Mouse (Mus musculus) 3134 (cell line): ENCODE measurements at regions not wholly inside any gene's neighbourhood (a gene's known extent, or its start where the extent isn't known, plus 50 kb on each side); places are given as distances from the start of the nearest gene placed in this dataset.

Experiments used
- DNase-seq: peaks from one replicate; pipeline ENCODE4 v3.0.0-alpha.2; 2011; ENCODE audit warnings: low spot score; ENCODE audit not compliant: insufficient read length; ENCODE audit errors: extremely low read depth

DNA sequence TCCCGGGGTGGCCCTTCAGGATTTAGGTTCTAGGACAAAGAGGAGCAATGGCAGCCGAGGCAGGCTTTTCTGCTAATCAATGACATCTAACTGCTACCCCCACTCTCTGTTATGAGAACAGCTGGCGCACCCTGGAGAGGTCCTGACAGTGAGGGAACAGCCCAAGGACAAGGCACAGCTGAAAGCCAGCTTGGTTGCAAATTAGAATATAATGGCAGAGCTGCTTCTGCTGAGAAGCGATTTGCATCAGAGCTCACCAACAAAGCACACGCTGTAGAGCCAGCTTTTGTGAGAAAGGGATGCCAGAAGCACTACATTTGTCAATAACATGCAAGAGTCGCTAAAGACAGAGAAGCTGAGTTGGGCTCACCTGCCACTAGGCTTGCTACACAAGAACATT lies 159.5 kb upstream of the Rgmb start:
- DNase-seq: no peak

DNA sequence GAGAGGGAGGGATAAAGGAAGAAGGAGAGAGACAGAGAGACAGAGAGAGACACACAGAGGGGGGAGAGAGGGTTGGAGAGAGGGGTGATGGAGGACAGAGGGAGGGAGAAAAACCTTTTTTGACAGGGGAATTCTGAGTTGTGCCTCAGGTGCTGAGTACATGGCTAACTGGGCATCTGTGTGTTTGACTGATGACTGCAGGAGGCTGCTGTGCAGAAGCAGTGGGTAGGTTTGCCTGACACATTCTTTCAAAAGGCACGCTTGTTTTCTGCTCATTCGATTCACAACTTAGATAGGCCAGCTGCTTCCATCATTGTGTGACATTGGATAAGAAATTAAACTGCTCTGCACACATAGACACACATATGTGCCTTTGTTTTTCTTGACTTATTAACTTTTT lies 150.7 kb upstream of the Rgmb start:
- DNase-seq: no peak

DNA sequence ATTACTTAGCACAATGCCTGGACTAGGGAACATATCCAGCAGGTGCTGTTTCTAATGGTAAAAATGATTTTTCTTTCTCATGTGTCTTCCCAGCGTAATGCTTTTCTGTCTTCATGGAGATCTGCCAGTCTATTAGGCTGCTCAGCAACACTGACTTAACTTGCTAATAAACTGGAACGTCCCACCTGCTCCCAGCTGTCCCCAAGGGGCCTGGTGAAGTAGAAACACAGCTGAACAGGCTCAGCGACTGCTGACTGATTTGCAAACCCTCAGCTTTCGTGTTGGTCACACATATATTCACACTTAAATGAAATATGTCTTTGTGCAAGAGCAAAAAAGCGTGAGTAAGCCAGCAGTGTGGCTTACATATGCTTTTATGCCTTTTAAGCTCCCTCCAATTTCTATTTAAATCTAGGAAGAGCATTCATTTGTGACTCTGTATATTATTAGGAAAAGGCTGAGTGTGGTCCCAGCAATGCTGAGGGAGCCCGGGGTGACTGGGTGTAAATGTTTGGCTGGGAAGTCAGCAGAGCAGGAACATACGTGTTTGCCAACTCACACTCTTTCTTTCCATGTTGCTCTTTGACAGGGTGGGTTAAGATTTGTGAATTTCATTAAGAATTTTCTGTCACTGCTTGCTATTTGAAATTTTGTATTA lies 146.7 kb upstream of the Rgmb start:
- no peak for DNase-seq

DNA sequence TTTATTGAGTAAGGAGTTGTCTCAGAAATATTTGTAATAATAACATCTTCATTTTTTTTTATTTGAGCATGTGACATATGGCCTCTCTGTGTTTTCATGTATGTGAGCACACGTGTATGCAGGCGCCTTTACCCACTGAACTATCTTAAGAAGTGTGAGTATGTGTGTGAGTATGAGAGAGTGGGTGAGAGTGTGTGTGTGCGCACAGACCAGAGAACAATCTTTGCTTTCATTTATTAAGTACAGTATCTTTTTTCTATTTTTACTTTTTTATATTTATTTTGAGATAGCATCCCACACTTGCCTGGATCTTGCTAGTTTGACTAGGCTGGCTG lies 140.5 kb upstream of the Rgmb start:
- DNase-seq: no peak

DNA sequence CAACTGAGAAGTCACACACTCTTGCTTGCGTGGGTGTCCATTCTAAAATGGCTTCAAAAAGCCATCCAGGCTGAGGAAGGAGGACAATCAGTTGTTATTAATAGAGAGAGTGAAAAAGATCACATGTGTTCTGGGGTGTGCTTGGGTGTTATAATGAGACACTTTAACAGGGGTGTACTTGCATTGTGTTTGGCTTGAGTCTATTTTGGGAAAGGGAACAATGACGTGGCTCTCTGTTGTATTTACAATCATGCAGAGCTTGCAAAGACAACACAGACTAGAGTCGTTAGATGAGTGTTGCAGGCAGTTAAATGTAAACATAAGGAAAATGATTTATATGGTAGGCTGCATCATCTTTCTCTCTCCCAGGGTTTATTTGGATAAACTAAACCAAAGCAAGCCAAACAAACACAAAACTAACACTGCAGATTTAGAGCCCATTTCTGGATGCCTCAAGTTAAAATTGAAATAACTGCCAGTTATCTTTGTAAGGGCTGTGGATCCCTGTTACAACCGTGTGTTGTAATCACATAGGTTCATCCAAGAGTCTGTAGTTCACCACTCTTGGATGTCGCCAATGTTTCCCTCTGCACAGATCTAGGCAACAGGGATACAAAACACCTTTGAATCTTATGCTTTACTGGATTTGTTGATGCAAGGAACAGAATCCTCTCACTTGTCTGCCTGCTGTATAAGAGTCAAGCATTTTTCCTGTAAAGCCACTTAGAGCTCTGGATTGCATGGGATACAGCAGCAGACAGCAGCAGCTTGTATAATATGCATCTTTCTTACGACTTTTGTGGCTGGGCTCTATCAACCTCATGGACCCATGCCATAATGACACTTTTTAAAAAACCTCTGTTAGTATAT lies 139.9 kb upstream of the Rgmb start:
- DNase-seq: no peak

DNA sequence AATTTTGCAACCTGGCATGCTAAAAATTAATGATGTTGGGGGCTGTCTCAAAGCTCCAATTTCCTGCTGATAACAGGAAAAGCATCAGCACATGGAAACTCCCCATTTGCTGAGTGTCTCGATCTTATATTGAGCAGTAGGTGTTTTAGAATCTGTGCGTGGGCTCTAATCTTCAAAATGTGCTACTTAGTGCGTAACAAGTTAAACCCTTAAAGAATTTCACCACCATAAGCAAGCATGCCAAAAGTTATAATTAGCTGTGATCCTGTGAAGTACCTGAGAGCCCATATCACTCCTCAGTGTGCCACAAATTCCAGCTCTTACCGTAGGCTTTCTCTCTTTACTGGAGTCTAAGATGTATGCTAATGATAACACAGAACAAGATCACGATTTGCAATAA lies 137.5 kb upstream of the Rgmb start:
- DNase-seq: no peak

DNA sequence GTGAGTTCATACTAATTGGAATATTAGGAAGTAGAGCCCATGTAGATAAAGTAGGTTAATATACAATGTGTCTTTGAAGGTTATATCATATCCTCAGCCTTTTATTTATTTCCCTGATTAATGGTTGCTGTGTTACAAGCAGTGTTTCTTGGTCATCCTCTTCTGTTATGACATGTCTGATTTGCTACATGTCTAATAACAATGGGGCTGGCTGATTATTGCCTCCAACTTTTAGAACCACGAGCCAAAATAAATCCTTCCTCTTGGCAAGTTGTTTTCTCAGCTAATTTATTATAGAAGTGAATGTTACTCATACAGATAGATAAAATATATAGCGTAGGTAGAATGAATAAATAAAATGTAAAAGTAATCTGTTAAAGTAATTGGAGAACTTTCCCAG lies 124.8 kb upstream of the Rgmb start:
- DNase-seq: no peak

DNA sequence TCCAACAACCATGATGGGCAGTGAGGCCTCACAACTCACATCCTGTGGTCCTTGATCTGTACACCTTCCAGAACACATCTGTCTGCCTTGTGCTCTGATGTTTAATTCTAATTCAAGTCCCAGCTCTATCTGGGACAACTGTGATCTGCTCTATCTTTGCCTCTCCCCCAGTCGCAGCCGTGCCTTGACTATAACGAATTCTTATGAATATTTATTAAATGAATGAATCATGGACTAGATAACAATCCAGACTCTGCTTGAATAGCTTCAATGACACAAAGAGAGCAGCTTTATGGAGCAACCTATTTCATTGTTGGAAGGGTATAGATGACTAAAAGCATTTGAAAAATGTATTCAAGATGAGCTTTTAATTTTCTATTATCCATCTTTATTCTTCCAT lies 120.8 kb upstream of the Rgmb start:
- DNase-seq: no peak

DNA sequence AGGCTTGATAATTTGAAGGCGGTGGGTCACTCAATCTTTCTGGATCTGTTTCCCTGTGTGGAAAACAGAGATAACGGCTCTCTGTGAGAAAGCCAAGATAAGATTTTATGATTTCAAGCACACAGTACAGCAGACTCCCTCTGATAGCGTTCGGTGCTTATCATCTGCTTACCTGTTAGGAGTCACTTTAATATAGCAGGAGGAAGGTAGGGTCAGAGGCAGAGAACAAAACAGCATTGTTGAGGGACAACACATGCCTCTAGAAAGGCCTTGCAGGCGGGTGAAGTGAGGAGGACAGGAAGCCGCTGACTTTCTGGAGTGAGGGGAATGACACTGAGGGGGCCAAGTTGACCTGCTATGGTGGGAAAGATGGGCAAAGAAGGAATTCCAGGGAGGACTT lies 118.9 kb upstream of the Rgmb start:
- DNase-seq: no peak

DNA sequence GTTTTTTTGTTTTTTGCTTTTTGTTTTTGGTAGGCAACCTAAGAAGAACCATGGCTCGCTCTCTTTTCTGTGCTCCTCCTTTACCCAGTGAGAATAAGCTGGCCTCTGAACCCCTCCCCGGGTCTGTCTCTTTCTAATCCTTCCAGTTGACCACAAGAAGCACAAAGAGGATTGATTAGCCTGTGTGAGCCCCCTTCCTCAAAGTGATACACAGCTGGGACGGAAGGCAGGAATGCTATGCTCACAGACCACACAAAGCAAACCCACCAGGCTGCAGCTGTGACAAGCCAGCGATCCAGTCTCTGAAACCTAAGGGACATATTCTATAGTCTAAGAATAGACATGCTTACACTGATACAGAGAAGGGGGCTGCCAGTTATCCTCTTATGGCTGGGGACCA lies 111.5 kb upstream of the Rgmb start:
- no peak for DNase-seq

DNA sequence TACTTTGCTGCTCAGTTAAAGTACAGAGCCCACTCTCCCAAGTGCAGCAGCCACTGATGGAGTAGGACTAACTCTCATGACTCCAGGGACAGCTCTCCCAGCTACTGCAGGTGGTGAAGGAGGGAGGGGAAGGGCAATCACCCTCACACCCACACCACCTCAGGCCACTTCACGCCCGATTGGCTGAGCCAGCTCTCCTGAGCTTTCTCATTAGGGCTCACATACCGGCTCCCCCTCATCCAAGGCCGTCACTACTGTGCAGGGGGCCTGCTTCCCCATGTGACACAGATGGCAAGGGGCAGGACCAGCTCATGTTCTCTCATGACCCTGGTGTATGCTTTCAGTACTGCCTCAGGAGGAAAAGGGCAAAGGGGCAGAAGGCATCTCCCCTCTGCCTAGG lies 87.8 kb upstream of the Rgmb start:
- DNase-seq: no peak

DNA sequence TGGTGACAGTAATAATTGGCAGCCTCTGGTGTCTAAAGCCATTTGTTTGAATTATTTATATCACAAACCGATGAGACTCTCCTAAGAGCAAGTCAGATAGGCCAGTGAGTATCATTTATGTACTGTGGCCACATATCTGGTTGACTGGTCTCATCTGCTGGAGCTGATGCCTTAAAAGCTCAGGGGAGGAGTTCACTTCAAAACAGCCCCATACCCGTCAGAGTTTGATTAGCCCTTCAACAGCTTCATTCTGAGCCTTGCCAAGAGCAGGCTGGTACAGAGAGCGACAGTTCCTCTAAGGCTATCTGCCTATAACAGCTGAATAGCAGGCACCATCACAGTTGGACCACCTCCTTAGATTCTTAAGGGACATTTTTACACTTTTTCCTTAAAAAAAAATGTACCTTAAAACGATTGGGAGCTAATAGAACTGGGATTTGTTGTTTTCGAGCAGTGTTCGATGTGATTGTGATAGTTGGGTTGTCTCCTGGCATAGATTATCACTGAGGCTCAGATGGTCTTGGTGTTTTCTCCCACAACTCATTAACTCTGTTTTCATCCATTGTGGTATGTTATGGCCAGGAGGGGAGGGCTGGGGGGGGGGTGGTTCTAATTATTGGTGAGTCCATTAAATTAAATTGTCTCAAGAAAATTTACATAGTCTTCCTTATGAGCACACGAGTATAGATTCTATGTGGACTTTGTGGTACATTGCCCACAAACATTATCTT lies 68.0 kb upstream of the Rgmb start:
- no peak for DNase-seq

DNA sequence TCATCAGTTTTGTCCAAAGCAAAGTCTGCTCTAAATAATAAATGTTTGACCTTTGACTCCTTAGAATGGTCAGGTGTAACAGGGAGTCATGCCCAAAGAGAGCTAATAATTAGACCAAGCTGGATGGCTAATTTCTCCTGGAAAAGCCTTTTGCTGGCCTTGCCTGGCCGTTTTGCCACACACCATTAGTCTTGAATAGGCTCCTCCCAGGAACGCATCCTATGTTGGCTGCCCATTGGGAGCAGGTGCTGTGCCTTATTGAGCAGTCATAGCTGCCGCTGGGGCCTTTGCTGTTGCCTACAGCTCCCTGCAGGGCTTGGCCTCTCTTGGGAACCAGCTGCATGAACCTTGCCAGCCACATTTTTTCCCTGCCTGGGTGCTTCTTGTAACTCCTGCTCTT lies 65.1 kb upstream of the Rgmb start:
- DNase-seq: no peak

DNA sequence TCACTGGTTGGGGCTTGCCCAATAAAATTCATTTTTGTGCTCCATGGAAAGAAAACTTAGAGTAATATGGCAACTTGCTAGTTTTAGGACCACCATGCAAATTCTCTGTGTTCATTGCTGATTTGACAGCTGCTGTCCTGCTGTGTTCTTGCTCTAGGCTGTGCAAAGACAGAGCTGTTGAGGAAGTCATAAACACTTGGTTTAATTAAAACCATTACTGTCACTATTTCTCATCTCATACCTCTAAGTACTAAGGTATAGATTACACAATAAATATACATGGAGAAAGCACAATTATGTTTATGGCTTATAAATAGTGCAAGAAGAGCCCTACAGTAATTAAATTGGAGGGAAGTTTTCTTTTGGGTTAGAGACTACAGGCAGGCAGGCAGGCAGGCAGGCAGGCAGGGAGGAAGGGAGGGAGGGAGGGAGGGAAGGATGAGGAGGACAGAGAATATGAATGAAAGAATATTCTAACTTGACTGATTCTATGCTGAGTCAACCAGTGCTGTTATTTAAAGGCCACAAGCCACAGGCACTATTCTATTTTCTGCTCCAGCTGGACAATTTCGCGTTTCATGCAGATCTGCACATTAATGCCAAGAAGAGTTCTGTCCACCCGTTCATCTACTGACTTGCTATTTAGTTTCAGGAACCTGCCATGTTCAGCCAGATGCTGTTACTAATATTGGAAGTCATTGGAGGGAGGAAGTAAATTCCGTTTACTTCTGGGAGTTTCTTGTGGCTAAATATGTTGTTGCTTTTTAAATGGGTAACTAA lies 61.2 kb upstream of the Rgmb start:
- no peak for DNase-seq

DNA sequence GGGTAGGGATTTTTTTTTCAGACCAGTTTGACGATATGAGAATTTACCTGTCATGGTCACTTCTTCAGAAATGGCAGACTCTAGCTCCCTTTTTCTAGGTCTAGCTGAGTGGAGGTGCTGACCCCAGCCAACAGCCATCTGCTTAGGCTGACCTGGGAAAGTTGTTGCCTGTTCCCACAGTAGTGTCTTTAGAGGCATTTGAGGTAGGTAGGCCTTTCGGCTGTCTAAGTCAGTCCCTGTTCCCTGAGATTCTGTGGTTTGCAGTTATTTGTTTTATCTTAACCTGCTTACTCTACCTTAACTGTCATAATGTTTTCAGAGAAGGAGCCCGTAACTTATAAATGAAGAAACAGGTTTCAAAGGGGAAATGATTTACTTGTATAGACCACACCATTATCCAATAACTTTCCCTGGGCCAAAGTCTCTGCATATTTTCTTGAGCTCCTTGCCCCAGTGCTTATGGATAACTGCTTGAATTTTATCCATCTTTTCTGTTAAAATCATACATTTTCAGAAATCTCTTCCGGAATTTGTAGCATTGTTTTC lies 59.8 kb upstream of the Rgmb start:
- DNase-seq: no peak

DNA sequence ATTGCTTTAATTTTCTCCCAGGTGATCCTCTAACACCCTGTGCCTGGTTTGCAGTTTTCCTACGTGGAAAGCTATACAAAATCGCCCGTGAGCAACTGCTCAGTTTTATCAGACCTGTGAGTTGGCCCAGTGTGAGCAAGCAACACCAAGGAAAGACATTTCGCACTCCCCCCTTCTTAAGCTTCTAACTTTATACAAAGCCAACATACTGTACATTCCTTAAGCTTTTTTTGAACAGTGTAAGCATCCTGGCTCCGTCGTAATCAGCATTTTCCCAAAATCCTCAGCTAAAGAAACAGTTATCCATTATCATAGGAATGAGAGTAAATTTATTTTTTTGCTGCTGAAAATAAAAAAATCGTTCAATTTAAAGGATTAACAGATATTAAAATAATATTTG lies 52.0 kb upstream of the Rgmb start:
- no peak for DNase-seq

DNA sequence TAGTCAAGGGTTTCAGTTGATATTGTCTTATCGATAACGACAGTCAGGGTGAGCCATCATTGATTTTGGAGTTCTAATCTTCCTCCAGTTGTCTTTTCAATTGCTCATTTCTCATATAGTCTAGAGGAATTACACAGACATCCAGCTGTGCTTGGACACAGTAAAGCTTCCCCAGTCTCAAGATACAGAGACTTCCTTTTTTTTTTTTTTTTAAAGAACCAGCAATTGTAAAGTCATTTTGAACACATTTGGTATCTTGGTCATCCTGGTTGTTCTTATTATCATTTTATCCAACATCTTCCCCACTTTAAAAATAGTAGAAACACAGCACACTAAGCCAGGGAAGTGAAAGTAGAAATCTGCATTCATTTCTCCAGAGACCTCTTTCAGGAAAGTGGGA lies 51.4 kb upstream of the Rgmb start:
- DNase-seq: no peak
